In the genomic region with DNA sequence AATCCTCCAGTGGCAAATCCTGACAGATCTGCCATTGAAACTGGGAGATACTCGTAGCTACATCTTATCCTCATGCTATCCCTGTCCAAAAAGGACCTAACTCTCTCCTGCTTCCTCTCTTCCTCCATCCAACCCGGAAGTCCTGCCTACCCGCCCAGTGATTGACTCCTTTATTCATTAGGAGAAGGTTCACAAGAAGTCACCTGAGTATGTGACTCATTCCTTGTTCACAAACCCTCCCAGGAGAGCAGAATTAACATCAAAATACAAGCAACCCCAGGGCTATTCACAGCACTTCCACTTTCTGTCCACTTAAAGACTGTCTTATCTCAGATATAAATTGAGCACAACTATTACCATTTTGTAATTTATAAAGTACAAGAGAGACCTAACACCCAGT, we compare ENCODE assay signal across 6 mouse cellular contexts.
DNase-seq lines count a peak whose midpoint lies in the region; ATAC-seq and TF ChIP-seq lines count a peak whose summit lies in the region.
"Not testable (repeated sequence)": the region's sequence is repeated elsewhere in the genome, so short reads cannot be mapped to it uniquely, and the experiment has no call there.

No protein-coding gene starts in this region.

- TF ChIP-seq CTCF in CH12.LX (conservative IDR thresholded peaks at IDR 0.05 in 1 of 2, IDR thresholded peaks at IDR 0.05 in 1 of 2; ENCODE audit: low read depth in 2 of 2, low read length in 2 of 2) = not testable (repeated sequence)

- WGBS in midbrain, embryonic 11.5 days = 78% methylated on average over 3 of the region's 3 CpGs

- not testable (repeated sequence) for H3K27me3 ChIP-seq in CH12.LX (replicated peaks); midbrain, embryonic 11.5 days (ENCODE audit: control insufficient read depth, insufficient read depth, low read length)

- not testable (repeated sequence) for H3K9ac ChIP-seq in CH12.LX (ENCODE audit: insufficient read depth, low read depth); ES-E14 (ENCODE audit: insufficient read depth, low read depth, low read length, poor library complexity, severe bottlenecking); midbrain, embryonic 11.5 days (ENCODE audit: low read length)

- in situ Hi-C loops in CH12.LX (cut with MboI; ENCODE audit: low pct_ligation_motif_present, low pct_unique_long_range_greater_than_20kb, low sequenced_read_pairs); ES-E14 (cut with MboI; ENCODE audit: low sequenced_read_pairs in 2 of 2, unreplicated experiment in 2 of 2): not testable (repeated sequence)

- not testable (repeated sequence) for H3K9me3 ChIP-seq in CH12.LX (replicated peaks; ENCODE audit: low read length); ES-E14 (ENCODE audit: control insufficient read depth, insufficient read depth, low read depth, low read length); midbrain, embryonic 11.5 days (ENCODE audit: control insufficient read depth, low read length)

- H3K36me3 ChIP-seq in CH12.LX (replicated peaks in 1 of 2; ENCODE audit: control insufficient read depth in 1 of 2, insufficient read depth in 1 of 2, low read length in 1 of 2); ES-E14 (ENCODE audit: control insufficient read depth, insufficient read depth, low read length, poor library complexity, severe bottlenecking); midbrain, embryonic 11.5 days (ENCODE audit: control insufficient read depth, insufficient read depth, low read length): not testable (repeated sequence)

- not testable (repeated sequence) for TF ChIP-seq POLR2A in CH12.LX (IDR thresholded peaks at IDR 0.05; ENCODE audit: low read depth, low read length)

- not testable (repeated sequence) for H3K4me2 ChIP-seq in CH12.LX (ENCODE audit: insufficient read depth, low read depth, poor library complexity, severe bottlenecking); midbrain, embryonic 11.5 days

- not testable (repeated sequence) for H3K4me3 ChIP-seq in CH12.LX (replicated peaks in 1 of 3; ENCODE audit: low read depth in 2 of 3, low read length in 2 of 3, poor library complexity in 1 of 3); ES-E14 (ENCODE audit: insufficient read depth in 1 of 2, low read depth in 1 of 2, low read length in 2 of 2, poor library complexity in 1 of 2, severe bottlenecking in 1 of 2); midbrain, embryonic 11.5 days (ENCODE audit: low read depth, low read length)

- DNase-seq in CH12.LX (ENCODE audit: extremely low read depth) = not testable (repeated sequence)
- DNase-seq in ES-CJ7 (ENCODE audit: low read depth, low spot score) (peak; percentile 65), ES-E14 (ENCODE audit: low read depth, low spot score) (peak; percentile 25), R1 (ENCODE audit: low read depth, low spot score) (peak; percentile 85), ZHBTc4 (ENCODE audit: low read depth, low spot score) (peak; percentile 72)
- peak; percentile 44 for DNase-seq in midbrain, embryonic 11.5 days (ENCODE audit: low spot score, missing footprints)

- not testable (repeated sequence) for H3K27ac ChIP-seq in CH12.LX (ENCODE audit: insufficient read depth, low read depth); ES-E14 (ENCODE audit: insufficient read depth, low read depth, low read length, poor library complexity, severe bottlenecking); midbrain, embryonic 11.5 days (ENCODE audit: low read depth, low read length)

- H3K4me1 ChIP-seq in CH12.LX (ENCODE audit: control insufficient read depth in 1 of 2, insufficient read depth in 2 of 2); ES-E14 (ENCODE audit: control insufficient read depth in 2 of 2, insufficient read depth in 2 of 2, low read length in 2 of 2, poor library complexity in 1 of 2); midbrain, embryonic 11.5 days (ENCODE audit: control insufficient read depth, insufficient read depth, low read length): not testable (repeated sequence)

- ATAC-seq in midbrain, embryonic 11.5 days (ENCODE audit: low FRiP score) = not testable (repeated sequence)

- H3K79me2 ChIP-seq in CH12.LX (replicated peaks; ENCODE audit: control insufficient read depth, extremely low read depth, insufficient read depth, poor library complexity, severe bottlenecking) = not testable (repeated sequence)

- dilution Hi-C loops in CH12.LX (cut with MboI; ENCODE audit: extremely low pct_ligation_motif_present, extremely low pct_unique_long_range_greater_than_20kb, low sequenced_read_pairs) = not testable (repeated sequence)

- not testable (repeated sequence) for TF ChIP-seq EP300 in CH12.LX (IDR thresholded peaks at IDR 0.05; ENCODE audit: low read length)

- TF ChIP-seq RAD21 in CH12.LX (IDR thresholded peaks at IDR 0.05; ENCODE audit: low read depth, low read length) = not testable (repeated sequence)

TF ChIP-seq in CH12.LX, 34 proteins besides CTCF, POLR2A, EP300 and RAD21:
- TF ChIP-seq ELF1 (IDR thresholded peaks at IDR 0.05; ENCODE audit: low read depth, low read length) = peak; percentile 58; the same call in 1 of the 2 replicates
- TF ChIP-seq BHLHE40 (IDR thresholded peaks at IDR 0.05; ENCODE audit: low read depth, low read length) = peak; percentile 36; the same call in 1 of the 2 replicates
